Mouse (Mus musculus) fat pad, adult 2 months (tissue): Measurements from ENCODE around the gene Dusp6.

Experiments used
- DNase-seq: peaks from one replicate; pipeline ENCODE4 v3.0.0-alpha.2; 2011; ENCODE audit warnings: low read depth, low spot score; ENCODE audit errors: extremely low read depth

Gene Dusp6

DNA sequence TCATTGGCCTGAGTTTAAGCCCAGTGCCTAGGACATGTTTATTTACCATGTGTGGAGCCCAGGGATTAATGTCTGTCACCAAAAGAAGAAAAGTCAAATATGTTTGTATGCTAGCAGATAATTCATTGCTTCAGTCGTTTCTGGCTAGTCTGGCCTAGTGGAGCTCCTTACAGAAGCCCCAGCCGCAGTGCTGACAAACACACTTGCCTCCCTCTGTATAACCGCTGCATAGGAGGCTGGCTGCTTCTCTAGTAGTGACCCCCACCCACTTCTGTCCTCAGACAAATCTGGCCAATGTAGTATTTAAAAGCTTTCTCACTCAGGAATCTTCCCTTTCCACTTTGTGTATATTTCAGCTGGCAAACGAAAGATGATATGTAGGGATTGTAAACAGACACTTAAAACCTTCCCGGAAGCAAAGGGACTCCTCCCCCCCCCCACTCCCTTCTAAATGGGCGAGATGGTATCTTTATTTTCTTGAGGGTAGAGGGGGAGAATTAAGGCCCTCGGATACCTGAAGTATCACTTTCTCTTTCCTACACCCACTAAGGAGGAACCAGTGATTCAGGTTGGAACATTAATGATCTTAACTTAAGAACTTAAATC lies 18.3 kb upstream of the Dusp6 start:
- no peak for DNase-seq

DNA sequence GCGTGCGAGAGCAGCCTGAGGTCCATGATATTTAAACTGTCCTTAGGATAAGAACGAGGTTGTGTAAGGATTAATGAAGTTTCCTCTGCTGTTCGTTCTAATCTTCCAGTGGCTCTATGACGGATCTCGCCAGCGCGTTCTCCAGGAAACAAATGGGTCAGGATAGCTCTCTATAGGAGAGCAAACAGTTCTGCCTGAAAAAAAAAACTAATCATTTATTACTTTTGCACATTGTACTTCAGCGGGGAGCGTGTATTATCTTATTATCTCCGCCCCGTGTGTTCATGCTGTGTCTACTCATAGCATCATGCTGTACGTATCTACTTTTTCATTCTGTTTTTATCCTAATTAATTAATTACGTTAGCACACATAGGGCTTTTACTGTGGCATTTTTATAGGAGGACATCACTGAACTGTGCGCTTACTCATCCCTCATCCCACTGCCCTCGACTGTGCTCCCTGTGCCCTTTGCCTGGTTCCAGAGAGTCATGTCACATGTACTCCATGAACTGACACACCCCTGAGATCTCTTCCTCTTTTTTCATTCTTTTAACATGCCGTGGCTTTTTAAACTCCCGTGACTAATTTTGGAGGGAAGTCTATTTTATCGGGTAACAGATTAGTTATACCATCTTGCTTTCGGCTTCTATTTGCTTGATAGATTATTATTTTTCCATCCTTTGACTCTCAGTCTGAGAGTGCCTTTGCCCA lies 16.1 kb upstream of the Dusp6 start:
- DNase-seq, result no peak

DNA sequence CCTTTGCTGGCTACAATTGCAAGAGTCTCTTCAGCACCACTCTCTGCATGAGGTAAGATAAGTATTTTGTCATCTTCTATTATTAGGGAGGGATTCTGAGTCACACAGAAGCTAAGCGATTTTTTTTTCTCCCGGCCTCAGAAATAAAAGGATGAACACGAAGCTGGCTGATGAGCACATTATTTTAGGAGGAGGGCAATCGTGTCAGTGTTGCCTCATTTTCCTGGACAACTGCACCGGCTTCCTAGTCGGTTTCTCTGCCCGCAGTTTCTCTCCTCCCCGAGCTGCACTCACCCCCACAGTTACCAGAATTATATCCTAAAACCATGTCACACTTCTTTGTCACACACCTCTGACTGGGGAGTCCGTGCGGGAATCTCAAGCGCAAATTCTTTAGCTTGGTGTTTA lies 12.2 kb upstream of the Dusp6 start:
- no peak for DNase-seq

DNA sequence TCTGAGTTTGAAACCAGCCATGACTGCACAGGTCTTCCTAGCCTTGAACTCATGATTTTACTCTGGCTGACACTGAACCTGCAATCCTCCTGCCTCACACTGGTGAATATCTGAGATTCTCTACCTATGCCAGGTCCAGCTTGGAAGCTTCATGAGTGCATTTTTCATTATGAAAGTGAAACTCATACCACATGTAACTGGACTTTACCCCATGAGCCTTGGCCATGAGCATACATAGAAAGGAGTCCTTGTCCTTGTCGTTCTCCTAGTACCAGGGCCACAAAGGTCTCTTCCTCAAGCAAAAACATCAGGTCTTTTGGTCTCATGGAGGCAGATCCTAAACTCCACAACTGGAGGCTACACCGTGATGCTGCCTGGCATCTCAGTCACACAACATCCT lies 9.6 kb upstream of the Dusp6 start:
- no peak for DNase-seq

DNA sequence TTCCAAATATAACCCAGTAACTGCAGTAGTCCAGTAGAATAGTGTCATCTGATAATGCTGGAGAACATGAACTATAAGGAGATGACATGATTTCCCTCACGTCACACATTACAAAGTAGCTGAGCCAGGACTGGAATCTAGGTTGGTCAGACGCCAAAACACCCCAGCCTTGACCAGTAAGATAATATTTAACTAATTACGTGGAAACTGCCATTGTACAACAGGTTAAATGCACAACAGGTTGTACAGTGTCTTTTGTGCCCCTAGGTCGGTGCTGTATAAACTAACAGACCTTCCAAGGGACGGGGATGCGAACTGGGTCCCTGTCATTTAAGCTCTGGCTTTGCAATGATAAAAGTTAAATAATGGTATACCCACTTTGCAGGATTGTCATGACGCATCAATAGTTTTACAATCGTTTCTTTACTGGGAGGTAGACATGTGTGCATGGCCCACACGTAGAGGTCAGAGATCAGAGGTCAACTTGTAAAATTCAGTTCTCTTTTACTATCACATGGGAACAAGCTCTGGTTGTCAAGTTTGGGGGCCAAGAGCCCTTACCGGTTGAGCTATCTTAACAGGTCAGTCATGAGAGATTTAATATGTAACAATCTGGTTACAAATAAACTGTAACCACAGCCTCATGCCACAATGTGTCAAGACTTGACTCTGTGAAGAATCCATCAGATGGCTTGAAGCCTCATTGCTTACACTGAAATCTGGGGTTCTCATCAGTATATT lies 7.0 kb upstream of the Dusp6 start:
- DNase-seq, result no peak

DNA sequence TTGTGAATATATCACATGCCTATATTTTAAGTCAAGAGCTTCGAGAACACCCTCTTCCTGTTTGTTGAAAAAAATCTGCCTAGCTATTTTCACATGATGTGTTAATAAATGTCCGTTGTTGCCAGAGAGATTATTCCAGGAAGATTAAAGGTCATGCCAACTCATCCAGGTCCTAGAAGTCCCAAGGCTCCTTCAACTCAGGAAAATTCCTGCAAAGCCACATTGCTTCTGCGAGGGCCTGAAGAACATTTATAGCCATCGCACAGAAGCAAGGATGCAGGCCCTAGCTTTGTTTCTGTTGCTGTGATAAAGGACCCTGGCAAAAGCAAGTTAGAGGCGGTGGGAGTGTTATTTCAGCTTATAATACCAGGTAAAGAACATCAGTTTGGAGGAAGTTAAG lies 5.5 kb upstream of the Dusp6 start:
- no peak for DNase-seq

DNA sequence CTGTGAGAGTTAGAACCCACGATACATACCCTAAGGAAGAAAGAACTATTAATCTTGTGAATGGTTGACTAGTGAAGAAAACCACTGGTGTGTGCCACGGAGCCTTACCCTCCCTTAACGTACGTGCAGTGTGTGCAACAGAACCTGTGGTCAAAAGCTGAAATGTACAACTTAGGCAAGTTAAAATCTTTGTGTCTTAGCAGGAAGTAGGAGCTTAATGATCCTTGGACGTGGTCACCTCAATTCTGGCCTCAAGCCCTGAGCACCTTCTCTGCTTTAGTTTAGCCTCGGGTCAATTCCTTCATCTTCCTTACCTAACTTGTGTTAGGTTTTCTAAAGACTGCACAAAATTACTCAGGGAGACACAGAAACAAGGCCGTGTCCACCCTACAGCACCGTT lies 3.2 kb upstream of the Dusp6 start:
- no peak for DNase-seq

DNA sequence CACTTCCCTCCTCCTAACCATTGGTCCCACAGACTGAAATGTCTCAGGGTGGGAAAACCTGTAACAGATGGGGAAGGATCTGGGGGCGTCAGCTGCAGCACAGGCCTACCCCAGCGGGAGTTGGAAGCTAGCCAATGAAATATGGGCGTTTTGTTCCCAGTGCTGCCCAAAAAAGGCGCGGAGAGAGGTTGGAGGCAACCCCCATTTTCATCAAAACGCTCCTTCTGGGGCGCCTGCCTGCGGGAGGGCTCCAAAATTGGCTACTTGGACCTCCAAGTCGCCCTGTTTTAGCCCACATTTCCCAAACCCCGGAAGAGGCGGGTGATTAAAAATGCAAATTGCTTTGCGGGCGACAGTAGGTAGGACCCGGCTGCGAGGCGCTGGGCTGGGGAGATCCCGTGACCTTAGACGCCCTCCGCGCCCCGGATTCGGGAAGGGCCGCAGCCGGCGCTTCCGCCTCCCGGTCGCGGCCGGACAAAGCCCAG lies 1.8 kb upstream of the Dusp6 start:
- DNase-seq, result no peak

DNA sequence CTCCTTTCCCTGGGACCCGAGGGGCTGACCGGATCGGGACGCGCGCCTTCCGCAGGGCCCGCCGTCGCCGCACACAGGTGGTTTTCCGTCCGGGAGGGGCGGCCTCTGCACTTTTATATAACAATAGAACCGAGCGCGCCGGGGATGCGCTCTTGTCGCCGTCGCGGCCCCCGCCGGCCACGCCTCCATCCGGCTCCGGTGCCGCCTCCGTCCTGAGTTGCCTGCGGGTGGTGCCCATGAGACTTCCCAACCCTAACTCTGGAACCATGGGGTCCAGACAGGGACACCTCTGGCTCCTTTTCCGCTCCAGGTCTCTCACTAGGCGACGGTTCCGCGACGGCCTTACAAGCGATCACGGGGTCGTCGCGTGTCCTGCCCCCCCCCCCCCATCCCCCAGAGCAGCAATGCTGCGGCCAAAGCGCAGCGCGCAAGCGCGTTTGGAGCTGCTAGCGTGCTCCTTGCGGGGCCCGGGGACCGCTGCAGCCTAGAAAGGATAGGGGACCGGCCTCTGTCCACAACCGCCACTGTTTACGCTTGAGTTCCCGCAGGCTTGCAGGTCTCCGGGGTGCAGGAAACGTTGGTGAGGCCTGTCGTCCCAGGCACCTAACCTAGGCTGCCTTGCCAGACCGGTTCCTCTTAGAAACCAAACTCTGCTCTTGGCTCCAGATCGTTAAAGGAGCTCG lies 1.3 kb upstream of the Dusp6 start:
- DNase-seq, result no peak

DNA sequence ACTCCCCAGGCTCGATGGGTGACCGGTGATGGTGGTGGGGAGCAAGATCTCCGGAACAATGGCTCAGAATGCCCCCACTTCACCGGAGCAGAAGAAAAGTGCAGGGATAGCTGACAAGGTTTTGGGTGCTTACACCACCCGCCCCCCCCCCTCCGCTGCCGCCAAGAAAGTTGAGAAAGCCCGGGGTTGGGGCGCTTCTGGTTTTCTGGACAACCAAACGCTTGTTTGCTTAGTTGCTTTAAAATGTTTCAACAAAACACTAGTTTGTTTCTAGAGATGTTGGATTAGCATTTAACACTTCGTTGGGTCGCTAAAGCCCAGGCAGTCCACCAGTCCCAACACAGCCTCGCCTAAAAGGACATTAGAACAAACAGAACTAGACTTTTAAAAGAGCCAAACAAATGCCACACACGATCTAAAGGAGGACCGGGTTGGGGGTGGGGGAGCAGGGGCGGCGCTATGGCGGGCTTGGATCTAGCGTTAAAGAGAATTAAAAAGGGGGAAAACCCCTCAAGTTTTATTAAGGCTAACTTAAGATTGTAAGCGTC lies 638 bp upstream of the Dusp6 start:
- no peak for DNase-seq

DNA sequence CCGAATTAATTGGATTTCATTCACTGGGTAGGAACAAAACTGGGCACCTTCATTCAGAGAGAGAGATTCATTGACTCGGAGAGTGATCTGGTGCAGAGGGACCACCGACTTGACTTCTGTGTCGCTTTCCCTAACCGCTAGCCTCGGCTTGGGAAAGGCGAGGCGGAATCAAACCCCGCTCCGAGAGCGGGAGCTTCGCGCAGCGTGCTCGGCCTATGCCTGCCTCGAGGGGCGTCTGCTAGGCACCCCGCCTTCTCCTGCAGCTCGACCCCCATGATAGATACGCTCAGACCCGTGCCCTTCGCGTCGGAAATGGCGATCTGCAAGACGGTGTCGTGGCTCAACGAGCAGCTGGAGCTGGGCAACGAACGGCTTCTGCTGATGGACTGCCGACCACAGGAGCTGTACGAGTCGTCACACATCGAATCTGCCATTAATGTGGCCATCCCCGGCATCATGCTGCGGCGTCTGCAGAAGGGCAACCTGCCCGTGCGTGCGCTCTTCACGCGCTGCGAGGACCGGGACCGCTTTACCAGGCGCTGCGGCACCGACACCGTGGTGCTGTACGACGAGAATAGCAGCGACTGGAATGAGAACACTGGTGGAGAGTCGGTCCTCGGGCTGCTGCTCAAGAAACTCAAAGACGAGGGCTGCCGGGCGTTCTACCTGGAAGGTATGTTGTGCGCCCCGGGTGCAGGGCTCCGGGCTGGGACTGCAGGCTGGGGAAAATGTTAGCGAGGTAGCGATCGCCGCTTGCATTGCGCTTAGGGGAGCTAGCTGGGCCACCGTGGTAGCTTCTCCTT lies 589 bp downstream of the Dusp6 start:
- DNase-seq, result no peak

DNA sequence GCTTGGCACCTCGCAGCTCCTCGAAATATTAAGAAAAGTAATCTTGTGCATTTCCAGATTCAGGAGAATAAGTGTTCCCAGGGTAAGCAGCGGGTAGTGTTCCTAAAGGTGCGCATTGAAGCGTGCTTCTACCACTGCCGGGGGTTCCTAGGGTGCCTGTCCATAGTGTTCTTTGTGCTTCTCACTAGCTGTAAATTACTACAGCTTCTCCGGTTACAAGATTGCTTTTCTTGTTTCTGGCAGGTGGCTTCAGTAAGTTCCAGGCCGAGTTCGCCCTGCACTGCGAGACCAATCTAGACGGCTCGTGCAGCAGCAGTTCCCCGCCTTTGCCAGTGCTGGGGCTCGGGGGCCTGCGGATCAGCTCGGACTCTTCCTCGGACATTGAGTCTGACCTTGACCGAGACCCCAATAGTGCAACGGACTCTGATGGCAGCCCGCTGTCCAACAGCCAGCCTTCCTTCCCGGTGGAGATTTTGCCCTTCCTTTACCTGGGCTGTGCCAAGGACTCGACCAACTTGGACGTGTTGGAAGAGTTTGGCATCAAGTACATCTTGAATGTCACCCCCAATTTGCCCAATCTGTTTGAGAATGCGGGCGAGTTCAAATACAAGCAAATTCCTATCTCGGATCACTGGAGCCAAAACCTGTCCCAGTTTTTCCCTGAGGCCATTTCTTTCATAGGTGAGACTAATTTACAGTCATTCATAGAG lies 1.4 kb downstream of the Dusp6 start:
- no peak for DNase-seq

DNA sequence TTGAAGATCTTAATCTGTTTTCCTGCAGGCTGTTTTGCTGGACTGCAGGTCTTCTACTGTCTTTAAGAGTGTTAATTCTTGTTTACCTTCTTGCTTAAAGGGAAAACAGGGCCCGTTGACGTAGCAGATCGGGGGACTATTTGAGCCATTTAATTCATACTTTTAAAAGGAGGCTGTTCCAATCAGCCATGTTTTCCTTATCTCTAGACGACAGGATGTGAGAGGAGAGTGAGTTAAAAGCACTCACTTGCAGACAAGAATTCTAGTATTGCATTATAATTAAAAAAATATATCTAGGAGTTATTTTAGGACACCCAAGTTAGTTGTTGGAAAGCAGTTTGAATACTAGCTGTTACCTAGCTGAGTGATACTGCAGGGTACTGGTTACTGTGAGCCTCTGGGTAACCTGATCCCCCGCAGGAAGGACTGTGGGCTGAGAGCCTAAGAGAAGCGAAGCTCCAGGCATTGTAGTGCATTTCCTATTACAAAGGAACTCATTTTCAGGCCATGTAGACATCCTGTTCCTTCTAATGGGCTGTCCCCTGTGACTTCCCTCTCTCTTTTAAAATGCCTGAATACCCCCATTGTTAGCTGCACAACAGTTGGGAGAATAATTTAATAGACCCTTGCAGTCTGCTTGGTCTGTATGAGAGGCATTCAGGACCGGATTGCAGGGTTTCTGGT lies 2.1 kb downstream of the Dusp6 start:
- no peak for DNase-seq

DNA sequence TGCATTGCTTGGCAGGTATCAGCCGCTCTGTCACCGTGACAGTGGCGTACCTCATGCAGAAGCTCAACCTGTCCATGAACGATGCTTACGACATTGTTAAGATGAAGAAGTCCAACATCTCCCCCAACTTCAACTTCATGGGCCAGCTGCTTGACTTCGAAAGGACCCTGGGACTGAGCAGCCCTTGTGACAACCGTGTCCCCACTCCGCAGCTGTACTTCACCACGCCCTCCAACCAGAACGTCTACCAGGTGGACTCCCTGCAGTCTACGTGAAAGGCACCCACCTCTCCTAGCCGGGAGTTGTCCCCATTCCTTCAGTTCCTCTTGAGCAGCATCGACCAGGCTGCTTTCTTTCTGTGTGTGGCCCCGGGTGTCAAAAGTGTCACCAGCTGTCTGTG lies 3.0 kb downstream of the Dusp6 start:
- DNase-seq, result no peak

DNA sequence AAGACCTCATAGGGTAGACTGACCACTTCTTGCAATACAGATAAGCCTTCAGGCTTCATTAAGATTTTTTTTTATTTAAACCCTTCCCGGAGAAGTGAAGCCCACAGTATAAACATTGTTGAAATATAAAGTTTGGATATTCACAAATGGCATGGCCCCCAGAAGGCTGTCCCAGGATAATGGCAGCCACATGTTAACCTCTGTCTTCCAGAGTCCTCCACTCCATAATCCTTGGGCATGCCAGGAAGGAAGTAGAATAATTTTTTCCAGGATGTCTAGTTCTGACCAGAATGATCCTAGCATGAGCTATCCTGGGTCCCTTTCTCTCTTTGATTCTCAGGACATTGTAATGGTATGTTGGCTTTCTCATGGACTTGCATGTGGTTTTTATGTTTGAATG lies 4.6 kb downstream of the Dusp6 start:
- no peak for DNase-seq

DNA sequence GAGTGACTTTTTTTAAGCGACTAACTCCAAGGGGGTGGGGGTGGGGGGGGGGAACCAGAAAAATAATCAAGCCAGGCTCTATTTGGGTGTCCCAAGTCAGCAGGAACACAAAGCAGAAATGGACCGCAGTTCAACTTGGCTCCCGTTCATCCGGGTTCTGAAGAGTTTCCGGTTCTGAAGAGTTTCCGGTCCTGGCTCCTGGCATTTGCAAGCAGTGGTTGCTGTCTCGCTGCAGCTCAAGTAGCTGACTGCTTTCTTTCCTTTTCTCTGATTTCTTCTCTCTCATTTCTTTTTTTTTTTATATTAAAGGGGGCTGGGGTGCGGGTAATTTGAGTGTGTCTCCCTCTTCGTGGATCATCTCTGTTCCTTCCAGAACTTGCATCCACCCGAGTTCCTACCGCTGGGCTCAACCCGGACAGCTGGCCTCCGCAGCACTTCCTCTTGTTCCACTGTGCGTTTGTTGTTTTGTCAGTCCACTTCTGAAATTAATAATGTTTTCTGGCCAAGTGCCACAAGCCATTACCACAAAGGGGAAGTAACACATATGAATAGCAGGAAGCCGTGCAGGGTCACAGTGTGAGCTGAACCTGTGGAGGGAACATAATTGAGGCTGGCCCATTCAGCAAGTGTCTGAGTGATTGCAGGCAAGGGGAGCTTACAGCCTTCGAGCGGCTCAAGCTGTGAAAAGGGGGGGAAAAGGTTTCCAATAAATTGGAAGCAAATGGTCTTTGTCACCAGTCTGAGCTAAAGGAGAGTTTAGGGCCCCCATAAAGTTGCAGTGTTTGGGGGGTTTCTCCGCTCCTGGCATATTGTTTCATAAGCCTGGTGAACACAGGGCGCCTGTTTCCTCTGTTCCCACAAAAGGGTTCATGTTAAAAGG lies 5.6 kb downstream of the Dusp6 start:
- no peak for DNase-seq

DNA sequence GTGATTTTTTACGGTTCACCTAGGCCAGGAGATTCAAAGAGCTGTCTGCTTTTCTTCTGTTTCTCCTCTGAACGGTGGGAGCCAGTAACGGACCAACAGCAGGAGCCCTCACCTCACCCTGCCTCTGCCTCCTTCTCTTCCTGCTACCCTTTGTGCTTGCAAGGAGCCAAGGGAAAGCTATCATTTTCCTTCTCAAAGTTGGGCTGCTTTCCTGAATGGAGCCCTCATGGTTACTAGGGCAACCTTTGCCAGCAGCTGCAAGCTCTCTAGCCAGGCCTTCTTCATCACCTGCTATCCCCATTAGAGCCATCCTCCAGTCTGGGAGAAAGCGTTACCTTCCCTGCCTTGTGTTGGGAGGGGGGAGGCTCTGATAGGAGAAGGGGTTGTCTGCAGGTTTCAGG lies 6.3 kb downstream of the Dusp6 start:
- DNase-seq, result no peak

DNA sequence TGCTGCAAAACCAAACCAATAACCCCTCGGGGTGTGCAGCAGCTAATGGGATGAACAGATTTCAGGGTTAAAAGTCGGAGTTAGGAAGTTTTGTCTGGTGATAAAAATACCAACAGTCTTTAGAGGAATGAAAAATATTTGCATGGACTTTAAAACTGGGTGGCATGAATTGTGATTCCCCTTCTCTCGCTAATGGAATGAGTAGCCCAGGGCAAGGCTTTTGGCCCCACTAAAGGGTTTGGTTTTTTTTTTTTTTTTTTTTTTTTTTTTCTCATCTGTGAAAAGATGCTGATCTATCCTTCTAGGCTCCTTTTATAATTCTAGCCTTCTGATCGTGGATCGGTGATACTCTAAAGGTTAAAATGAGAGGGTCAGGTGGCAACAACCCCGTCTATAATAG lies 6.7 kb downstream of the Dusp6 start:
- no peak for DNase-seq
